Comparison of ENCODE assay signal across 8 mouse cellular contexts in the genomic region with DNA sequence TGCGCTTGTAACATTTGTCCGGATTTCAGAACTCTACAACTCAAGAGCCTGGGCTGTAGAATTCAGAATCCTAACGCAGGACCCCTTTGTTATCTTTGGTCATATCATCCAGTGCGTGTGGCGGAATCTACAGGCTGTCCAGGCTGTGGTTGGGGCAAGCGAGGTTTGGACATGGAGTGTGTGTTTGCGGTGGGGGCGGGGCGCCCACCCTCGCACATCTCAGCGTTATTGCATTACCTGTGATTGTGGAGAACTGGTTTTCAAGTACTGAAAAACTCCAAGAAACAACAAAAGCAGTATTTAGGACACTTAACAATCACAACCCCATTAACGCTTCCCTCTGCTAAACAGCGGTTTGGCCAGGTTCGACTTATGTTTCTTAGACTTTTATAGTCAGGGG. TPM values are rescaled to one million over a fixed set of nuclear protein-coding genes. Genes with fewer than 3 reads are reported as not detected.
A peak's percentile ranks its signal among the peaks of the same experiment; 100 is the strongest.
DNase-seq lines count a peak whose midpoint lies in the region; ATAC-seq and TF ChIP-seq lines count a peak whose summit lies in the region.

No protein-coding gene starts in this region.

- H3K27ac ChIP-seq in heart, embryonic 14.5 days (replicated peaks in 1 of 2; ENCODE audit: control insufficient read depth in 1 of 2, insufficient read depth in 1 of 2, low read depth in 2 of 2, low read length in 2 of 2), result peak overlapping the region; percentile 73 to 86
- peak overlapping the region; percentile 92 for H3K27ac ChIP-seq in embryonic facial prominence, embryonic 10.5 days (replicated peaks)
- H3K27ac ChIP-seq in intestine, embryonic 16.5 days (ENCODE audit: low read length), result peak overlapping the region; percentile 69

- H3K9me3 ChIP-seq in heart, embryonic 14.5 days (ENCODE audit: control insufficient read depth, low read length), result no peaks in the 10 kb centered on the region
- no peaks in the 10 kb centered on the region for H3K9me3 ChIP-seq in G1E (replicated peaks)
- H3K9me3 ChIP-seq in embryonic facial prominence, embryonic 10.5 days, result no peaks in the 10 kb centered on the region
- no peaks in the 10 kb centered on the region for H3K9me3 ChIP-seq in intestine, embryonic 16.5 days (ENCODE audit: control insufficient read depth, low read length)

- TF ChIP-seq CTCF in G1E (IDR thresholded peaks at IDR 0.05; ENCODE audit: low read depth, low read length), result no peak

- 2% methylated on average over 14 of the region's 14 CpGs for WGBS in heart, embryonic 14.5 days
- WGBS in embryonic facial prominence, embryonic 10.5 days, result 6% methylated on average over 14 of the region's 14 CpGs
- 3% methylated on average over 14 of the region's 14 CpGs for whole genome bisulfite sequencing in intestine, embryonic 16.5 days

- H3K79me2 ChIP-seq in myocyte (ENCODE audit: control insufficient read depth, insufficient read depth), result peaks cover 14% of the 10 kb centered on the region

- DNase-seq in heart, postnatal 10 days, result no peak
- no peak for DNase-seq in G1E (ENCODE audit: low spot score)
- DNase-seq in embryonic facial prominence, embryonic 10.5 days (ENCODE audit: low spot score), result peak; percentile 68
- DNase-seq in spleen, adult 12 weeks (ENCODE audit: low spot score), result no peak
- no peak for DNase-seq in right cerebral cortex, postnatal 36 days (ENCODE audit: low spot score in 2 of 2)

- 0 out of 4 replicates have a peak, but pooled peaks cover 2 to 6% of the 10 kb centered on the region in 2 experiments for H3K4me1 ChIP-seq in heart, embryonic 14.5 days (ENCODE audit: control insufficient read depth in 2 of 2, insufficient read depth in 2 of 2, low read length in 2 of 2)
- H3K4me1 ChIP-seq in G1E (ENCODE audit: insufficient read depth, low read depth, low read length), result peaks cover 28% of the 10 kb centered on the region
- H3K4me1 ChIP-seq in embryonic facial prominence, embryonic 10.5 days, result peaks cover 17% of the 10 kb centered on the region
- H3K4me1 ChIP-seq in intestine, embryonic 16.5 days (ENCODE audit: control insufficient read depth, insufficient read depth, low read length), result peaks cover 7% of the 10 kb centered on the region

- peak overlapping the region; percentile 93 for H3K4me2 ChIP-seq in heart, embryonic 14.5 days (ENCODE audit: low read length)
- peak overlapping the region; percentile 79 for H3K4me2 ChIP-seq in intestine, embryonic 16.5 days (ENCODE audit: low read depth, low read length)
- H3K4me2 ChIP-seq in myocyte (ENCODE audit: low read depth), result peak overlapping the region; percentile 99

- H3K9ac ChIP-seq in heart, embryonic 14.5 days (ENCODE audit: low read length), result peak overlapping the region; percentile 79
- H3K9ac ChIP-seq in intestine, embryonic 16.5 days (ENCODE audit: low read depth, low read length), result peak overlapping the region; percentile 69

- no peak for TF ChIP-seq POLR2A in myocyte (IDR thresholded peaks at IDR 0.05; ENCODE audit: insufficient read length, low read depth)

- no peaks in the 10 kb centered on the region for H3K27me3 ChIP-seq in heart, embryonic 14.5 days (ENCODE audit: control insufficient read depth, insufficient read depth, low read length)
- H3K27me3 ChIP-seq in G1E (ENCODE audit: insufficient read depth, low read length) (no peaks in the 10 kb centered on the region), myocyte (ENCODE audit: control insufficient read depth, insufficient read depth, insufficient read length) (peaks cover 14% of the 10 kb centered on the region)
- no peaks in the 10 kb centered on the region for H3K27me3 ChIP-seq in embryonic facial prominence, embryonic 10.5 days (replicated peaks; ENCODE audit: low read depth, poor library complexity, severe bottlenecking)
- H3K27me3 ChIP-seq in intestine, embryonic 16.5 days (replicated peaks; ENCODE audit: control insufficient read depth, insufficient read depth, low read length), result no peaks in the 10 kb centered on the region

- intact Hi-C loops in heart, postnatal 10 days (cut with DNase I), result loop anchor here (5.0 kb wide), 1 partner anchor 147 kb away; no protein-coding TSS in a partner anchor

- no peaks in the 10 kb centered on the region for H3K36me3 ChIP-seq in heart, embryonic 14.5 days (ENCODE audit: control insufficient read depth, insufficient read depth, low read length)
- no peaks in the 10 kb centered on the region for H3K36me3 ChIP-seq in G1E (replicated peaks)
- H3K36me3 ChIP-seq in embryonic facial prominence, embryonic 10.5 days (replicated peaks), result no peaks in the 10 kb centered on the region
- no peaks in the 10 kb centered on the region for H3K36me3 ChIP-seq in intestine, embryonic 16.5 days (ENCODE audit: control insufficient read depth, insufficient read depth, low read length)
- no peaks in the 10 kb centered on the region for H3K36me3 ChIP-seq in myocyte (ENCODE audit: control insufficient read depth, insufficient read depth)

- no peak overlapping the region for H3ac ChIP-seq in myocyte (ENCODE audit: control insufficient read depth, insufficient read length)

- peak overlapping the region; percentile 59 to 87 for H3K4me3 ChIP-seq in heart, embryonic 14.5 days (ENCODE audit: control insufficient read depth in 1 of 2, insufficient read depth in 1 of 2, low read depth in 1 of 2, low read length in 2 of 2)
- H3K4me3 ChIP-seq in G1E (ENCODE audit: low read depth, low read length), result peak overlapping the region; percentile 93
- peak overlapping the region; percentile 86 for H3K4me3 ChIP-seq in embryonic facial prominence, embryonic 10.5 days
- peak overlapping the region; percentile 86 for H3K4me3 ChIP-seq in intestine, embryonic 16.5 days (ENCODE audit: low read length)
- peak overlapping the region; percentile 60 for H3K4me3 ChIP-seq in myocyte

- no peak for ATAC-seq in heart, embryonic 14.5 days (ENCODE audit: insufficient number of reproducible peaks, insufficient read depth, low FRiP score, low read depth)
- ATAC-seq in G1E (ENCODE audit: extremely low read depth, insufficient number of reproducible peaks, low FRiP score, poor library complexity, severe bottlenecking), result no peak
- ATAC-seq in intestine, embryonic 16.5 days, result no peak

TF ChIP-seq in myocyte, 11 proteins besides CTCF, POLR2A, EP300 and RAD21:
- TF ChIP-seq CEBPB (IDR thresholded peaks at IDR 0.05; ENCODE audit: insufficient read depth, poor library complexity, severe bottlenecking), result no peak
- TF ChIP-seq USF1 (IDR thresholded peaks at IDR 0.05; ENCODE audit: low read depth), result no peak

RNA-seq across cellular contexts. Expression of a gene that starts 9.1 kb away (rescaled TPM):
- 20.3 and 22.0 TPM in 2 replicates for polyA plus RNA-seq in heart, embryonic 14.5 days (2014; fragmentation: Nextera tagmentation; extraction: Ambion mirVana)
- total RNA-seq in heart, postnatal 10 days (2021), result 10 to 100 TPM; 16.6 to 19.7 TPM
- total RNA-seq in G1E (2014; fragmentation: Nextera tagmentation) (25.4 and 36.0 TPM in 2 replicates), G1E (2017) (23.6 and 29.9 TPM in 2 replicates)
- polyA plus RNA-seq in G1E (2012) (15.6 and 17.6 TPM in 2 replicates), myocyte (2012; fragmentation: generic; extraction: Trizol) (5.3 TPM)
- 46.6 and 46.8 TPM in 2 replicates for polyA plus RNA-seq in embryonic facial prominence, embryonic 10.5 days (2016; fragmentation: Nextera tagmentation; extraction: Ambion mirVana)
- 14.8 and 14.9 TPM in 2 replicates for polyA plus RNA-seq in intestine, embryonic 16.5 days (2015; fragmentation: Nextera tagmentation; extraction: Ambion mirVana)
